Mouse (Mus musculus) forebrain, embryonic 14.5 days (tissue): ENCODE measurements around the gene Zmat5. TPM values are rescaled to one million over a fixed set of nuclear protein-coding genes. Genes with fewer than 3 reads are reported as not detected.

Experiments used
- polyA plus RNA-seq: library from polyadenylated mRNA; unstranded; fragments of >200 nt; fragmentation: Nextera tagmentation; extraction: Ambion mirVana; gene quantifications from 2 replicates; pipeline ENCODE4 v1.2.1, GENCODE M21; 2014

Gene Zmat5
- polyA plus RNA-seq, 1 experiment from 2014 or later = 92.4 TPM

Other genes with a start within 250 kb of the Zmat5 start
- 26.1 and 35.1 TPM in 2 replicates for gene Mtmr3, start 109.8 kb upstream of the Zmat5 start, polyA plus RNA-seq
- gene Gm11032, start 84.6 kb upstream of the Zmat5 start, polyA plus RNA-seq = not detected in 2 replicates
- 17.1 and 21.0 TPM in 2 replicates for gene Ascc2, start 66.9 kb upstream of the Zmat5 start, polyA plus RNA-seq
- 538 and 693 TPM in 2 replicates for gene Uqcr10, start 336 bp upstream of the Zmat5 start, polyA plus RNA-seq
- 1.4 and 1.5 TPM in 2 replicates for gene Cabp7, start 42.1 kb downstream of the Zmat5 start, polyA plus RNA-seq
- 44.9 and 56.2 TPM in 2 replicates for gene Nf2, start 144.9 kb downstream of the Zmat5 start, polyA plus RNA-seq
- 119 and 122 TPM in 2 replicates for gene Nipsnap1, start 169.3 kb downstream of the Zmat5 start, polyA plus RNA-seq
- 72.8 and 77.5 TPM in 2 replicates for gene Thoc5, start 190.6 kb downstream of the Zmat5 start, polyA plus RNA-seq
- 0.75 and 1.0 TPM in 2 replicates for gene Nefh, start 243.4 kb downstream of the Zmat5 start, polyA plus RNA-seq